Mouse (Mus musculus): Measurements from ENCODE around the gene Fut7. TPM values are rescaled to one million over a fixed set of nuclear protein-coding genes. Genes with fewer than 3 reads are reported as not detected.

The Fut7 gene
- polyA plus RNA-seq, 2 experiments = 0.58 to 0.90 TPM

GRCm38 (mm10) chr2:25398065-25398464, 25.0 kb upstream of the Fut7 start:
- TF ChIP-seq EP300 (IDR thresholded peaks at IDR 0.05; ENCODE audit: low read depth) (no peak), CTCF (IDR thresholded peaks at IDR 0.05; ENCODE audit: low read depth) (no peak)
- Histone ChIP-seq H3K4me2 (ENCODE audit: low read depth) (no peak overlapping the region), H3K27me3 (ENCODE audit: control insufficient read depth, insufficient read depth, low read length) (peaks cover 73% of the 10 kb centered on the region), H3K4me3 (ENCODE audit: insufficient read depth in 1 of 2, low read depth in 2 of 2, low read length in 2 of 2) (no peak overlapping the region), H3K27ac (no peak overlapping the region), H3K36me3 (replicated peaks; ENCODE audit: control insufficient read depth, insufficient read depth, low read depth) (no peaks in the 10 kb centered on the region), H3K9ac (replicated peaks) (no peak overlapping the region), H3K9me3 (ENCODE audit: control insufficient read depth, low read length) (no peaks in the 10 kb centered on the region), H3K4me1 (replicated peaks; ENCODE audit: control insufficient read depth in 2 of 2, insufficient read depth in 2 of 2, low read length in 1 of 2) (no peaks in the 10 kb centered on the region; a peak in 1 of 4 replicates)
- no peak for DNase-seq (ENCODE audit: low read depth in 3 of 3, low spot score in 3 of 3)
- 66% methylated on average over 7 of the region's 7 CpGs for WGBS (ENCODE audit: insufficient replicate concordance)
- ATAC-seq (ENCODE audit: insufficient read depth) = no peak

GRCm38 (mm10) chr2:25399051-25399450, 24.0 kb upstream of the Fut7 start, which contains the start of gene Npdc1:
Gene Npdc1 (plus strand): TSS chr2:25399351.
- Histone ChIP-seq H3K27me3 (ENCODE audit: control insufficient read depth, insufficient read depth, low read length) (peaks cover 82% of the 10 kb centered on the region), H3K4me1 (replicated peaks; ENCODE audit: control insufficient read depth in 2 of 2, insufficient read depth in 2 of 2, low read length in 1 of 2) (no peaks in the 10 kb centered on the region; a peak in 1 of 4 replicates), H3K27ac (no peak within 1 kb of the TSS), H3K36me3 (replicated peaks; ENCODE audit: control insufficient read depth, insufficient read depth, low read depth) (no peaks in the 10 kb centered on the region), H3K9me3 (ENCODE audit: control insufficient read depth, low read length) (no peaks in the 10 kb centered on the region), H3K4me3 (ENCODE audit: insufficient read depth in 1 of 2, low read depth in 2 of 2, low read length in 2 of 2) (no peak within 1 kb of the TSS), H3K4me2 (ENCODE audit: low read depth) (no peak within 1 kb of the TSS), H3K9ac (replicated peaks) (no peak within 1 kb of the TSS)
- no peak for DNase-seq (ENCODE audit: low read depth in 3 of 3, low spot score in 3 of 3)
- WGBS (ENCODE audit: insufficient replicate concordance) = 36% methylated on average over 8 of the region's 8 CpGs
- TF ChIP-seq CTCF (IDR thresholded peaks at IDR 0.05; ENCODE audit: low read depth) (no peak), EP300 (IDR thresholded peaks at IDR 0.05; ENCODE audit: low read depth) (no peak)
- no peak for ATAC-seq (ENCODE audit: insufficient read depth)

- H3K27me3 ChIP-seq (ENCODE audit: control insufficient read depth, insufficient read depth, low read length) = peaks cover 81% of the 10 kb centered on the region
Measured at GRCm38 (mm10) chr2:25400291-25400690, 22.8 kb upstream of the Fut7 start.

GRCm38 (mm10) chr2:25400764-25401163, 22.3 kb upstream of the Fut7 start:
- Histone ChIP-seq H3K27me3 (ENCODE audit: control insufficient read depth, insufficient read depth, low read length) (peaks cover 76% of the 10 kb centered on the region), H3K27ac (no peak overlapping the region), H3K4me1 (replicated peaks; ENCODE audit: control insufficient read depth in 2 of 2, insufficient read depth in 2 of 2, low read length in 1 of 2) (no peaks in the 10 kb centered on the region; a peak in 1 of 4 replicates), H3K4me3 (ENCODE audit: insufficient read depth in 1 of 2, low read depth in 2 of 2, low read length in 2 of 2) (no peak overlapping the region), H3K36me3 (replicated peaks; ENCODE audit: control insufficient read depth, insufficient read depth, low read depth) (no peaks in the 10 kb centered on the region), H3K9ac (replicated peaks) (no peak overlapping the region), H3K9me3 (ENCODE audit: control insufficient read depth, low read length) (no peaks in the 10 kb centered on the region), H3K4me2 (ENCODE audit: low read depth) (no peak overlapping the region)
- peak in 1 of 3 experiments; percentile 28 for DNase-seq (ENCODE audit: low read depth in 3 of 3, low spot score in 3 of 3)
- no peak for ATAC-seq (ENCODE audit: insufficient read depth)
- WGBS (ENCODE audit: insufficient replicate concordance) = 4% methylated on average over 17 of the region's 17 CpGs
- TF ChIP-seq EP300 (IDR thresholded peaks at IDR 0.05; ENCODE audit: low read depth) (no peak), CTCF (IDR thresholded peaks at IDR 0.05; ENCODE audit: low read depth) (peak; percentile 76)

More at GRCm38 (mm10) chr2:25400291-25400690, 22.8 kb upstream of the Fut7 start:
- ATAC-seq (ENCODE audit: insufficient read depth) = no peak
- Histone ChIP-seq H3K27ac (no peak overlapping the region), H3K4me3 (ENCODE audit: insufficient read depth in 1 of 2, low read depth in 2 of 2, low read length in 2 of 2) (no peak overlapping the region), H3K9ac (replicated peaks) (no peak overlapping the region), H3K4me2 (ENCODE audit: low read depth) (no peak overlapping the region), H3K36me3 (replicated peaks; ENCODE audit: control insufficient read depth, insufficient read depth, low read depth) (no peaks in the 10 kb centered on the region), H3K9me3 (ENCODE audit: control insufficient read depth, low read length) (no peaks in the 10 kb centered on the region), H3K4me1 (replicated peaks; ENCODE audit: control insufficient read depth in 2 of 2, insufficient read depth in 2 of 2, low read length in 1 of 2) (no peaks in the 10 kb centered on the region; a peak in 1 of 4 replicates)
- TF ChIP-seq EP300 (IDR thresholded peaks at IDR 0.05; ENCODE audit: low read depth) (no peak), CTCF (IDR thresholded peaks at IDR 0.05; ENCODE audit: low read depth) (no peak)
- no peak for DNase-seq (ENCODE audit: low read depth in 3 of 3, low spot score in 3 of 3)
- WGBS (ENCODE audit: insufficient replicate concordance) = 21% methylated on average over 16 of the region's 16 CpGs

GRCm38 (mm10) chr2:25402377-25402971, 20.6 kb upstream of the Fut7 start:
- H3K27me3 ChIP-seq (ENCODE audit: control insufficient read depth, insufficient read depth, low read length) = peaks cover 60% of the 10 kb centered on the region
- DNase-seq (ENCODE audit: low read depth in 3 of 3, low spot score in 3 of 3) (peak; percentile 73 to 76 (median 73)), ATAC-seq (ENCODE audit: insufficient read depth) (no peak)
- no peaks in the 10 kb centered on the region for H3K36me3 ChIP-seq (replicated peaks; ENCODE audit: control insufficient read depth, insufficient read depth, low read depth)
- H3K4me2 ChIP-seq (ENCODE audit: low read depth) = peak overlapping the region; percentile 40
- H3K4me1 ChIP-seq (replicated peaks; ENCODE audit: control insufficient read depth in 2 of 2, insufficient read depth in 2 of 2, low read length in 1 of 2) = no peaks in the 10 kb centered on the region
- no peak overlapping the region for H3K27ac ChIP-seq
- H3K9ac ChIP-seq (replicated peaks) = no peak overlapping the region
- under 1% methylated on average over 13 of the region's 13 CpGs for WGBS (ENCODE audit: insufficient replicate concordance)
- H3K4me3 ChIP-seq (ENCODE audit: insufficient read depth in 1 of 2, low read depth in 2 of 2, low read length in 2 of 2) = no peak overlapping the region; a peak in 1 of 4 replicates
- no peaks in the 10 kb centered on the region for H3K9me3 ChIP-seq (ENCODE audit: control insufficient read depth, low read length)
- TF ChIP-seq EP300 (IDR thresholded peaks at IDR 0.05; ENCODE audit: low read depth) (no peak), CTCF (IDR thresholded peaks at IDR 0.05; ENCODE audit: low read depth) (peak; percentile 86)
